Mouse (Mus musculus): ENCODE data around the gene Fam186a. TPM values are rescaled to one million over a fixed set of nuclear protein-coding genes. Genes with fewer than 3 reads are reported as not detected.
"Not testable (repeated sequence)": the region's sequence is repeated elsewhere in the genome, so short reads cannot be mapped to it uniquely, and the experiment has no call there.

Fam186a gene
- polyA plus RNA-seq, 1 experiment = not detected

DNA sequence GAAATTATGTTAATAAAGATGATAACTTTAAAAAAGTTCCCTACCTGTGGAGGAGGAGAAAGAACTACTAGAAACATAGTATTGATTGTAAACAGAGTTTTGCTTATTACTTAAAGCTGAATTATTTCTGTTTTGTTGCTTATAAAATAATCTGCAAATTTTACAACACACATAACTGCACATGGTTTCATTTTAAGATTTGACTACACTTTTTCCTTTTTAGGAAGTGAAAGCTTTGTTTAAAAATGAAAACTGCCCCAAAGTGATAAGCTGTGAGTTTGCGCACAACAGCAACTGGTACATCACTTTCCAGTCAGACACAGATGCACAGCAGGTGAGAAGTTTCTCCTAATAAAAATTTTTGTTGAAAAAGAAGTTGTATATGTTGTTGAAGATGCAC, 26.2 kb upstream of the Fam186a start:
- H3K79me2 ChIP-seq (ENCODE audit: control insufficient read depth, insufficient read depth) = peaks cover 3% of the 10 kb centered on the region
- no peaks in the 10 kb centered on the region for H3K27me3 ChIP-seq (ENCODE audit: control insufficient read depth, insufficient read depth, insufficient read length)
- no peak overlapping the region for H3K4me3 ChIP-seq (ENCODE audit: insufficient read depth, poor library complexity, severe bottlenecking)
- peaks cover 100% of the 10 kb centered on the region for H3K36me3 ChIP-seq (ENCODE audit: control insufficient read depth, insufficient read depth)
- no peak for TF ChIP-seq FOSL1 (IDR thresholded peaks at IDR 0.05; ENCODE audit: insufficient read depth, low read length, poor library complexity, severe bottlenecking)
- TF ChIP-seq CTCF (IDR thresholded peaks at IDR 0.05; ENCODE audit: control insufficient read depth, insufficient read depth, insufficient read length) = no peak
- TF ChIP-seq MYOD1 (IDR thresholded peaks at IDR 0.05; ENCODE audit: control insufficient read depth, insufficient read length, low read depth) = no peak
- no peak for TF ChIP-seq CEBPB (IDR thresholded peaks at IDR 0.05; ENCODE audit: low read depth)
- TF ChIP-seq USF1 (IDR thresholded peaks at IDR 0.05; ENCODE audit: low read depth) = no peak
- no peak for TF ChIP-seq MAX (IDR thresholded peaks at IDR 0.05)
- no peak for TF ChIP-seq MYOG (IDR thresholded peaks at IDR 0.05; ENCODE audit: control insufficient read depth, extremely low read depth, insufficient read length)
- no peak overlapping the region for H3ac ChIP-seq (ENCODE audit: control insufficient read depth, insufficient read length, low read depth)
- peaks cover 1% of the 10 kb centered on the region for H3K79me3 ChIP-seq (ENCODE audit: low read depth)

- Histone ChIP-seq H3ac (ENCODE audit: control insufficient read depth, insufficient read length, low read depth) (no peak overlapping the region), H3K27me3 (ENCODE audit: control insufficient read depth, insufficient read depth, insufficient read length) (no peaks in the 10 kb centered on the region), H3K79me2 (ENCODE audit: control insufficient read depth, insufficient read depth) (peaks cover 100% of the 10 kb centered on the region), H3K79me3 (ENCODE audit: low read depth) (peaks cover 100% of the 10 kb centered on the region), H3K4me3 (ENCODE audit: insufficient read depth, poor library complexity, severe bottlenecking) (no peak overlapping the region), H3K36me3 (ENCODE audit: control insufficient read depth, insufficient read depth) (peaks cover 8% of the 10 kb centered on the region)
- no peak for TF ChIP-seq CEBPB (IDR thresholded peaks at IDR 0.05; ENCODE audit: low read depth)
- no peak for TF ChIP-seq MYOD1 (IDR thresholded peaks at IDR 0.05; ENCODE audit: control insufficient read depth, insufficient read length, low read depth)
- TF ChIP-seq USF1 (IDR thresholded peaks at IDR 0.05; ENCODE audit: low read depth) = no peak
- no peak for TF ChIP-seq CTCF (IDR thresholded peaks at IDR 0.05; ENCODE audit: control insufficient read depth, insufficient read depth, insufficient read length)
Observed at GRCm38 (mm10) chr15:99979715-99980114, 12.9 kb upstream of the Fam186a start.

DNA sequence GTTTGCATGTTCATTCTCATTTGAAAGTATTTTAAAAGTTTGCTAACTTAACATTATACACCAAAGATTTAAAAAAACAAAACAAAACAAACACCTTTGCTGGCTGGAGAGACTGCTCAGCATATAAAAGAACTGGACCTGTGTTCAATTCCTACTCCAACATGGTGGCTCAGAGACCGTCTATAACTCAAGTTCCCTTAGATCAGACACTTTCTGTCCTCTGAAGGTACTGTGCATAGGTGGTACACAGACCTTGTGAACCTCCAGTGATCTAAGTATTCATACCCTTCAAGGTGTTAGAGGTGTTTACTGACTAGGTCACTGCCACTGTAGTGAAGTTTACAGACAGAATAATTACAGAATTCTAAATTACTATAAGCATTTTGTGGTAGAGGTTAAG, 12.4 kb upstream of the Fam186a start:
- H3K79me3 ChIP-seq (ENCODE audit: low read depth) = peaks cover 100% of the 10 kb centered on the region
- peaks cover 7% of the 10 kb centered on the region for H3K36me3 ChIP-seq (ENCODE audit: control insufficient read depth, insufficient read depth)
- no peak overlapping the region for H3K4me3 ChIP-seq (ENCODE audit: insufficient read depth, poor library complexity, severe bottlenecking)
- H3K27me3 ChIP-seq (ENCODE audit: control insufficient read depth, insufficient read depth, insufficient read length) = no peaks in the 10 kb centered on the region
- TF ChIP-seq CTCF (IDR thresholded peaks at IDR 0.05; ENCODE audit: control insufficient read depth, insufficient read depth, insufficient read length) (no peak), MYOG (IDR thresholded peaks at IDR 0.05; ENCODE audit: control insufficient read depth, extremely low read depth, insufficient read length) (no peak), MAX (IDR thresholded peaks at IDR 0.05) (no peak), FOSL1 (IDR thresholded peaks at IDR 0.05; ENCODE audit: insufficient read depth, low read length, poor library complexity, severe bottlenecking) (no peak), USF1 (IDR thresholded peaks at IDR 0.05; ENCODE audit: low read depth) (no peak), CEBPB (IDR thresholded peaks at IDR 0.05; ENCODE audit: low read depth) (no peak), MYOD1 (IDR thresholded peaks at IDR 0.05; ENCODE audit: control insufficient read depth, insufficient read length, low read depth) (no peak)
- H3K79me2 ChIP-seq (ENCODE audit: control insufficient read depth, insufficient read depth) = peaks cover 100% of the 10 kb centered on the region
- no peak overlapping the region for H3ac ChIP-seq (ENCODE audit: control insufficient read depth, insufficient read length, low read depth)

GRCm38 (mm10) chr15:99976121-99976520, 9.3 kb upstream of the Fam186a start:
- peaks cover 85% of the 10 kb centered on the region for H3K79me2 ChIP-seq (ENCODE audit: control insufficient read depth, insufficient read depth)
- not testable (repeated sequence) for H3K4me3 ChIP-seq (ENCODE audit: insufficient read depth, poor library complexity, severe bottlenecking)

DNA sequence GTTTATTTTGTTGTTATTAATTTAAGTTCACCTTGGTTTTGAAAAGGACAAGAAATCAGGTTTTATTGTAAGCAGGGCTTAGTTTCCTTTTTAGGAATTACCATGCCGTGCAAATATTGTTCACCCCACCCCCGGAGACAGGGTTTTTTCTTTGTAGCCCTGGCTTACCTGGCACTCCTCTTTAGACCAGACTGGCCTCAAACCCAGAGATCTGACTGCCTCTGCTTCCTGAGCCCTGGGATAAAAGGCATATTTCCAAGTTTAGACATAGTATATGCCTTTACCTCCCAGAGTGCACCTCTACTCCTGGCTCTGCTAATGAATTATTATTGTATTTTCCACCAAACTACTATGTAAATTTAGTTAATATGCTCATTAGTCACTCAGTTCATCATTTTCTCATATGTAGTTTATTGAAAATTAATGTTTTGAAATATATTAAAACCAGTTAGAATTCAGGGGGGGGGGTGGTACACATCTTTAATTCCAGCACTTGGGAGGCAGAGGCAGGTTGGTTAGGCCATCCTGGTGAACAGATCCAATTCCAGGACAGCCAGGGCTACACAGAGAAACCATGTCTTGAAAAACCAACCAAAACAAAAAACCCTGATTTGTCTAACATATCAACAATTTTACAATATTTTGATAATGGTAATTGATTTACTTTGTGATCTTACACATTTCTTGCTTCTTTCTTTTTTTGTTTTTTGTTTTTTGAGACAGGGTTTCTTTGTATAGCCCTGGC, 7.8 kb upstream of the Fam186a start:
- TF ChIP-seq MYOD1 (IDR thresholded peaks at IDR 0.05; ENCODE audit: control insufficient read depth, insufficient read length, low read depth) (no peak), MAX (IDR thresholded peaks at IDR 0.05) (no peak), USF1 (IDR thresholded peaks at IDR 0.05; ENCODE audit: low read depth) (no peak), FOSL1 (IDR thresholded peaks at IDR 0.05; ENCODE audit: insufficient read depth, low read length, poor library complexity, severe bottlenecking) (no peak), MYOG (IDR thresholded peaks at IDR 0.05; ENCODE audit: control insufficient read depth, extremely low read depth, insufficient read length) (no peak), CEBPB (IDR thresholded peaks at IDR 0.05; ENCODE audit: low read depth) (no peak), CTCF (IDR thresholded peaks at IDR 0.05; ENCODE audit: control insufficient read depth, insufficient read depth, insufficient read length) (no peak)
- Histone ChIP-seq H3K36me3 (ENCODE audit: control insufficient read depth, insufficient read depth) (no peaks in the 10 kb centered on the region), H3ac (ENCODE audit: control insufficient read depth, insufficient read length, low read depth) (no peak overlapping the region), H3K79me3 (ENCODE audit: low read depth) (peaks cover 69% of the 10 kb centered on the region), H3K4me3 (ENCODE audit: insufficient read depth, poor library complexity, severe bottlenecking) (no peak overlapping the region), H3K79me2 (ENCODE audit: control insufficient read depth, insufficient read depth) (peaks cover 71% of the 10 kb centered on the region), H3K27me3 (ENCODE audit: control insufficient read depth, insufficient read depth, insufficient read length) (no peaks in the 10 kb centered on the region)

More at GRCm38 (mm10) chr15:99976121-99976520, 9.3 kb upstream of the Fam186a start:
- H3K79me3 ChIP-seq (ENCODE audit: low read depth) = peaks cover 84% of the 10 kb centered on the region
- not testable (repeated sequence) for H3ac ChIP-seq (ENCODE audit: control insufficient read depth, insufficient read length, low read depth); H3K27me3 ChIP-seq (ENCODE audit: control insufficient read depth, insufficient read depth, insufficient read length); H3K36me3 ChIP-seq (ENCODE audit: control insufficient read depth, insufficient read depth)
